Mouse (Mus musculus): ENCODE data around the gene H2-T24. TPM values are rescaled to one million over a fixed set of nuclear protein-coding genes. Genes with fewer than 3 reads are reported as not detected.
"Not testable (repeated sequence)": the region's sequence is repeated elsewhere in the genome, so short reads cannot be mapped to it uniquely, and the experiment has no call there.

Gene H2-T24
- total and polyA plus RNA-seq, 3 experiments, result 14.1 to 25.9 TPM; not detected in 1

DNA sequence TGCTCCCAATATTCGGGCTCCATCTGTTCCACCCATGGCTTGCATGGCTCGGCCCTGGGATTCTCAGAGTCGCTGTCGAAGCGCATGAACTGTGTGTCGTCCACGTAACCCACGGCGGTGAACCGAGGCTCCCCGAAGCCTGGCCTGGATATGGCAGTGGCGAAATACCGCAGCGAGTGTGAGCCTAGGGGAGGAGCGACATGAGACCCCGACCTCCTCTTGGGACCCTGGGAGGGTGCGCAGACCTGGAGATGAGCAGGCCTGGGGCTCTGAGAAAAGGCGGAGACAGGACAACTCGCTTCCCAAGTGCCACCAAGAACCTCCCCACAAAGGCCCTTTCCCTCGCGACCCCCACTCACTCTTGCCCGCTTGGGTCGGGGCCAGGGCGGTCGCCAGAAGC is 37.6 kb upstream of the H2-T24 start:
- not testable (repeated sequence) for H3K27me3 ChIP-seq (ENCODE audit: control insufficient read depth in 1 of 2, insufficient read depth in 2 of 2, low read length in 2 of 2); H3K79me2 ChIP-seq (ENCODE audit: control insufficient read depth, insufficient read depth, low read length, poor library complexity); DNase-seq (ENCODE audit: low read depth, low spot score); H3K9ac ChIP-seq (ENCODE audit: control insufficient read depth, low read depth, low read length, poor library complexity, severe bottlenecking); H3K27ac ChIP-seq (ENCODE audit: control insufficient read depth, low read depth, low read length); H3K4me3 ChIP-seq (ENCODE audit: control insufficient read depth in 1 of 2, insufficient read depth in 1 of 2, low read depth in 2 of 2, low read length in 2 of 2); H3K36me3 ChIP-seq (ENCODE audit: control insufficient read depth in 1 of 2, insufficient read depth in 2 of 2, low read length in 2 of 2); H3K4me1 ChIP-seq (ENCODE audit: control insufficient read depth in 1 of 2, insufficient read depth in 2 of 2, low read length in 2 of 2); H3K9me3 ChIP-seq (replicated peaks; ENCODE audit: insufficient read depth, low read length)

DNA sequence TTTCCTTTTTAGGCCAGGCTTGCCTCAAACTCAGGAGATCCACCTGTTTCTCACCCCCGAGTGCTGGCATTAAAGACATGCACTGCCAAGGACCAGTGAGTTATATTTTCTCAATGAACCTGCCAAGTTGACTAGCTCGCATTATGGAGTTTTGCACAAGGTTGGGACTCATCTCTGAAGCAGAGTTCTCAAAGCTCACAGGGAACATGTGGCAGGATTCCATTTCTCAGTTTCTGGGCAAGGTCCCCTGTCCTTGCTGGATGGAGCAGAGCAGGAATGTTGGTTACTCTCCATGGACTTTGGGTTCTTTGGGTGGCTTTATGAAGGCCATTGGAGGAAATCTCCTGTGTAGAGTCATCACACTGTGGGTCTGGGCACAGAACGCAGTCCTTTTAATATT is 22.9 kb upstream of the H2-T24 start:
- Histone ChIP-seq H3K9me3 (replicated peaks; ENCODE audit: insufficient read depth, low read length) (no peaks in the 10 kb centered on the region), H3K27ac (ENCODE audit: control insufficient read depth, low read depth, low read length) (no peak overlapping the region), H3K27me3 (ENCODE audit: control insufficient read depth in 1 of 2, insufficient read depth in 2 of 2, low read length in 2 of 2) (no peaks in the 10 kb centered on the region), H3K9ac (ENCODE audit: control insufficient read depth, low read depth, low read length, poor library complexity, severe bottlenecking) (peak overlapping the region; percentile 74), H3K36me3 (ENCODE audit: control insufficient read depth in 1 of 2, insufficient read depth in 2 of 2, low read length in 2 of 2) (peaks cover 0 to 5% of the 10 kb centered on the region in 2 experiments; a peak in 1 of 4 replicates), H3K79me2 (ENCODE audit: control insufficient read depth, insufficient read depth, low read length, poor library complexity) (peaks cover 1% of the 10 kb centered on the region; the same call in 1 of the 2 replicates), H3K4me3 (ENCODE audit: control insufficient read depth in 1 of 2, insufficient read depth in 1 of 2, low read depth in 2 of 2, low read length in 2 of 2) (peak overlapping the region; percentile 77 to 91), H3K4me1 (ENCODE audit: control insufficient read depth in 1 of 2, insufficient read depth in 2 of 2, low read length in 2 of 2) (peaks cover 0 to 11% of the 10 kb centered on the region in 2 experiments; a peak in 2 of 4 replicates)
- TF ChIP-seq MYC (IDR thresholded peaks at IDR 0.05; ENCODE audit: low read depth, low read length), result no peak
- no peak for TF ChIP-seq NRF1 (IDR thresholded peaks at IDR 0.05; ENCODE audit: insufficient read depth, low read depth, low read length, poor library complexity, severe bottlenecking)
- 0 out of 2 replicates have a peak, but pooled peaks have one; percentile 33 for TF ChIP-seq MXI1 (IDR thresholded peaks at IDR 0.05; ENCODE audit: low read depth, low read length)
- DNase-seq (ENCODE audit: low read depth, low spot score), result peak; percentile 52

DNA sequence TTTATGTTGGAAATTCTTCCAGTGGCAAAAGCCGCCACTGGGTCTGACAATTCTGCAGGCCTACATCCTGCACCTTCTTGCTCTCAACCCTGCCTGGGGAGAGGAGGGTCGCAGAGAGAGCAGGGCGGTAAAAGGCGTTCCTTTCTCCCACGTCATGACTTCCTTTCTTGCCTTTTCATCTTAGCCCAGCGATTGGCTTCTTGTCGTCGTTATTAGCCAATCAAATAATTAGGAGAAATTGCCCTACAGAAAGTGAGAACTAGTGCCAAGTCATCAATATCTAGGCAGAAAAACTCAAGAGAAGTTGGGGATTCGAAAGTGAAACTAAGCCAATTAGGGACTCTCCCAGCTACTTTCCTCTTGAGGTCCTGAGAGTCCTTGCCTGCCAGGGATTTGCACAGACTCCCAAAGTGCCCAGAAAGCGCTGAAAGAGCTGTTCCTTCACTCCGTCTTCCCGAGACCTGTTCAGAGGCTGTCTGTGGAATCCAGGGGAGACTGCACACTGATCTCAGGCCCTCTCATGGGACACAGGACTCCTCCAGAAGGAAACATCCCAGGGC is 22.3 kb upstream of the H2-T24 start, which contains the start of the genes H2-T22 and Gm6034:
H2-T22 (minus strand) TSS at position 138 of the 560 bp plus-strand sequence.
Gm6034 (plus strand) TSS at position 352 of the 560 bp plus-strand sequence.
- H3K9me3 ChIP-seq (replicated peaks; ENCODE audit: insufficient read depth, low read length); H3K36me3 ChIP-seq (ENCODE audit: control insufficient read depth in 1 of 2, insufficient read depth in 2 of 2, low read length in 2 of 2); H3K27me3 ChIP-seq (ENCODE audit: control insufficient read depth in 1 of 2, insufficient read depth in 2 of 2, low read length in 2 of 2); H3K79me2 ChIP-seq (ENCODE audit: control insufficient read depth, insufficient read depth, low read length, poor library complexity): not testable (repeated sequence)
- 0 out of 2 replicates have a peak within 1 kb of the TSS, but pooled peaks have one; percentile 7 for H3K27ac ChIP-seq (ENCODE audit: control insufficient read depth, low read depth, low read length)
- peak within 1 kb of the TSS; percentile 74 for H3K9ac ChIP-seq (ENCODE audit: control insufficient read depth, low read depth, low read length, poor library complexity, severe bottlenecking)
- H3K4me1 ChIP-seq (ENCODE audit: control insufficient read depth in 1 of 2, insufficient read depth in 2 of 2, low read length in 2 of 2), result peaks cover 0 to 11% of the 10 kb centered on the region in 2 experiments; a peak in 2 of 4 replicates
- 0 out of 2 replicates have a peak, but pooled peaks have one; percentile 61 for TF ChIP-seq TBP (IDR thresholded peaks at IDR 0.05; ENCODE audit: low read depth, low read length)
- TF ChIP-seq ETS1 (IDR thresholded peaks at IDR 0.05; ENCODE audit: low read depth, low read length), result peak; percentile 85
- peak; percentile 67; the same call in 1 of the 2 replicates for TF ChIP-seq MAFK (IDR thresholded peaks at IDR 0.05; ENCODE audit: borderline replicate concordance, low read depth, low read length)
- peak; percentile 92 for TF ChIP-seq CHD2 (IDR thresholded peaks at IDR 0.05; ENCODE audit: low read length)
- peak; percentile 87 for TF ChIP-seq SIN3A (IDR thresholded peaks at IDR 0.05; ENCODE audit: low read length)
- peak; percentile 37; the same call in 1 of the 2 replicates for TF ChIP-seq MXI1 (IDR thresholded peaks at IDR 0.05; ENCODE audit: low read depth, low read length)
- TF ChIP-seq ELF1 (IDR thresholded peaks at IDR 0.05; ENCODE audit: low read depth, low read length), result peak; percentile 59; the same call in 1 of the 2 replicates
- TF ChIP-seq NELFE (IDR thresholded peaks at IDR 0.05; ENCODE audit: low read depth, low read length), result 0 out of 2 replicates have a peak, but pooled peaks have one; percentile 33
- TF ChIP-seq POLR2A (IDR thresholded peaks at IDR 0.05; ENCODE audit: control insufficient read depth in 1 of 2, insufficient read depth in 1 of 2, low read depth in 1 of 2, low read length in 2 of 2, poor library complexity in 1 of 2), result peak; percentile 43 to 72; a peak in 3 of 4 replicates
- TF ChIP-seq HCFC1 (IDR thresholded peaks at IDR 0.05; ENCODE audit: low read depth, low read length), result peak; percentile 67
- peak; percentile 98 for DNase-seq (ENCODE audit: low read depth, low spot score)
- H3K4me3 ChIP-seq (ENCODE audit: control insufficient read depth in 1 of 2, insufficient read depth in 1 of 2, low read depth in 2 of 2, low read length in 2 of 2), result peak within 1 kb of the TSS; percentile 77 to 91

DNA sequence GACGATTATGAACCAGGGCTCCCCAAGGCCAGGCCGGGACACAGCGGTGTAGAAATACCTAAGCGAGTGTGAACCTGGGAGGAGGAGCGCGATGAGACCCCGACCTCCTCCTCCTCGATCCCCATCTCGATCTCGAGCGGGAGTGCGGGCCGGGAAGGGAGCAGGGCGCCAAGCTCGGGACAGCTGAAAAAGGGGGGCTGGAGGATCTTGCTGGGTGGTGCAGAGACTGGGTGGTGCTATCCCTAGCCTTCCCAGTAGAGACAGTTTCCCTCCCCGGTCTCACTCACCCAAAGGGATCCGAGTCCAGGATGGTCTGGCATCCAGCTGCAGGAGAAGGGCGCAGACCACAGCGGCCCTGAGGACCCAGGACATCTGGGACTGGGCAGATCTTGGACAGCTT is 21.7 kb upstream of the H2-T24 start:
- not testable (repeated sequence) for H3K79me2 ChIP-seq (ENCODE audit: control insufficient read depth, insufficient read depth, low read length, poor library complexity); H3K27me3 ChIP-seq (ENCODE audit: control insufficient read depth in 1 of 2, insufficient read depth in 2 of 2, low read length in 2 of 2); H3K36me3 ChIP-seq (ENCODE audit: control insufficient read depth in 1 of 2, insufficient read depth in 2 of 2, low read length in 2 of 2); H3K9me3 ChIP-seq (replicated peaks; ENCODE audit: insufficient read depth, low read length)
- H3K9ac ChIP-seq (ENCODE audit: control insufficient read depth, low read depth, low read length, poor library complexity, severe bottlenecking), result peak overlapping the region; percentile 48
- DNase-seq (ENCODE audit: low read depth, low spot score), result peak; percentile 36
- 0 out of 2 replicates have a peak overlapping the region, but pooled peaks have one; percentile 7 for H3K27ac ChIP-seq (ENCODE audit: control insufficient read depth, low read depth, low read length)
- H3K4me1 ChIP-seq (ENCODE audit: control insufficient read depth in 1 of 2, insufficient read depth in 2 of 2, low read length in 2 of 2), result peaks cover 0 to 11% of the 10 kb centered on the region in 2 experiments; a peak in 2 of 4 replicates
- peak overlapping the region; percentile 50 to 57 for H3K4me3 ChIP-seq (ENCODE audit: control insufficient read depth in 1 of 2, insufficient read depth in 1 of 2, low read depth in 2 of 2, low read length in 2 of 2)

DNA sequence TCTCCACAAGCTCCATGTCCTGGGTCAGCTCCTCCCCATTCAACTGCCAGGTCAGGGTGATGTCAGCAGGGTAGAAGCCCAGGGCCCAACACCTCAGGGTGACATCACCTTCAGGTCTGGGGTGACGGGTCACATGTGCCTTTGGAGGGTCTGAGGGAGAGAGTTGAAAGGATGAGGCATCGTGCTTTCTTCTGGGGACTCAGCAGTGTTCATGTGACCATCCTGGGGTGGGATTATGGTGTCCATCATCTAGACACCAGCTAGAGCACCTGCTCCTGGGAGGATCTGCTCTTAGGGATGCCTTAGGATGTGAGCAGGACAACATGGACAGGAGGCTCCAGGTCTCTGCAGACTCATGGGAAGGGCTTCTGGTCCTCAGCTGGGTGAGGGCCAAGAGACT is 20.2 kb upstream of the H2-T24 start:
- H3K27me3 ChIP-seq (ENCODE audit: control insufficient read depth in 1 of 2, insufficient read depth in 2 of 2, low read length in 2 of 2); H3K9ac ChIP-seq (ENCODE audit: control insufficient read depth, low read depth, low read length, poor library complexity, severe bottlenecking); H3K4me3 ChIP-seq (ENCODE audit: control insufficient read depth in 1 of 2, insufficient read depth in 1 of 2, low read depth in 2 of 2, low read length in 2 of 2); DNase-seq (ENCODE audit: low read depth, low spot score); H3K36me3 ChIP-seq (ENCODE audit: control insufficient read depth in 1 of 2, insufficient read depth in 2 of 2, low read length in 2 of 2); H3K9me3 ChIP-seq (replicated peaks; ENCODE audit: insufficient read depth, low read length); H3K27ac ChIP-seq (ENCODE audit: control insufficient read depth, low read depth, low read length); H3K79me2 ChIP-seq (ENCODE audit: control insufficient read depth, insufficient read depth, low read length, poor library complexity): not testable (repeated sequence)
- peaks cover 0 to 11% of the 10 kb centered on the region in 2 experiments; a peak in 2 of 4 replicates for H3K4me1 ChIP-seq (ENCODE audit: control insufficient read depth in 1 of 2, insufficient read depth in 2 of 2, low read length in 2 of 2)

Data from MEL (cell line).